Mouse (Mus musculus): ENCODE data around the gene Htr1d. TPM values are rescaled to one million over a fixed set of nuclear protein-coding genes. Genes with fewer than 3 reads are reported as not detected.

Htr1d gene
- 0.75 and 1.4 TPM in 2 replicates for polyA plus RNA-seq (2015; fragmentation: Nextera tagmentation; extraction: Ambion mirVana)

DNA sequence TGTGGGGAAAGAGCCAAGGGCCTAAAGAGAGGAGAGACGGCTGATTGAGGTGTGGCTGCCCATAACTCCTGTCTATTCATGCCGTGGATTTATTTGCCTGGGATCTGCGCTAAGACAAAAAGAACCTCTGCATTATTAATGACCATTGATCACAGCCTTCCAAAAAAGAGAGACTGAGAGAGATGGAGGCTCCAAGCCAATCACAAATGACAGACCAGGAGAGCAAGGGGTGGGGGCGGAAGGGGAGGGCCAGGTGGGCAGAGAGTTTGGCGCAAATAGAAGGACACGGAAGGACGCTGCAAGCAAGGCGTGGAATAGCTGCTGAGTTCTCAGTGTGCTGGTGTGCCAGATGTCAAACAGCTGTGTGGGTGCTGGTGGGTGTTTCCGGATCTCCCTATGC, at the start of gene Htr1d:
Gene Htr1d, plus strand, starts transcription at position 301 of the 400 bp plus-strand sequence.
- peak within 1 kb of the TSS; percentile 67 for H3K9ac ChIP-seq
- no peak within 1 kb of the TSS for H3K27ac ChIP-seq (replicated peaks)
- peak within 1 kb of the TSS; percentile 45 for H3K4me3 ChIP-seq
- H3K4me1 ChIP-seq (replicated peaks) = peaks cover 29% of the 10 kb centered on the region
- no peak for ATAC-seq (ENCODE audit: low read depth)
- peaks cover 68% of the 10 kb centered on the region for H3K27me3 ChIP-seq
- H3K36me3 ChIP-seq = no peaks in the 10 kb centered on the region
- peak within 1 kb of the TSS; percentile 81 for H3K4me2 ChIP-seq
- 53% methylated on average over 9 of the region's 9 CpGs for WGBS
- H3K9me3 ChIP-seq = no peaks in the 10 kb centered on the region

- Histone ChIP-seq H3K27me3 (no peaks in the 10 kb centered on the region), H3K27ac (replicated peaks) (no peak overlapping the region), H3K4me2 (no peak overlapping the region), H3K4me3 (no peak overlapping the region), H3K9me3 (no peaks in the 10 kb centered on the region), H3K9ac (no peak overlapping the region), H3K4me1 (replicated peaks) (peaks cover 13% of the 10 kb centered on the region), H3K36me3 (no peaks in the 10 kb centered on the region)
- no peak for ATAC-seq (ENCODE audit: low read depth)
- 77% methylated on average over 5 of the region's 5 CpGs for WGBS
Observed at GRCm38 (mm10) chr4:136377001-136377400, 46.3 kb upstream of the Htr1d start.

DNA sequence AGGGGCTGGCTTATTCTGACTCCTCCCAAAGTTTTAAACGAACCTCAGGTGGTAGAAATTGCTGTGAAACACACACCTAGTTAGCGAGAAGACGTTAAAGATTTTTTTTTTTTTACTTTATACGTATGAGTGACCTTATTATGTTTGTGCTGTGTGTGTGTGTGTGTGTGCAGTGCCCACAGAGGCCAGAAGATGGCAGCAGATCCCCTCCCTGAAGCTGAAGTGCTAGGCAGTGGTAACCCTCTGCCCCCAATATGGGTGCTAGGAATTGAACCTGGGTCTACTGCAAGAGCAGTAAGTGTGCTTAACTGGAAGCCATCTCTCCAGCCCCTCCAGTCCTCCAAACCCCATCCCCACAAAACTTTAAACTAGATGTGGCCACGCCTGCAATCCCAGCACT, 40.3 kb upstream of the Htr1d start:
- no peak overlapping the region for H3K4me2 ChIP-seq
- WGBS = 90% methylated on average over 5 of the region's 5 CpGs
- H3K9me3 ChIP-seq = no peaks in the 10 kb centered on the region
- no peaks in the 10 kb centered on the region for H3K4me1 ChIP-seq (replicated peaks)
- no peak overlapping the region for H3K27ac ChIP-seq (replicated peaks)
- no peaks in the 10 kb centered on the region for H3K36me3 ChIP-seq
- H3K27me3 ChIP-seq = no peaks in the 10 kb centered on the region
- ATAC-seq (ENCODE audit: low read depth) = no peak
- H3K9ac ChIP-seq = no peak overlapping the region
- no peak overlapping the region for H3K4me3 ChIP-seq

GRCm38 (mm10) chr4:136383839-136384238, 39.5 kb upstream of the Htr1d start:
- Histone ChIP-seq H3K4me3 (no peak overlapping the region), H3K4me1 (replicated peaks) (no peaks in the 10 kb centered on the region), H3K4me2 (no peak overlapping the region), H3K9ac (no peak overlapping the region), H3K27ac (replicated peaks) (no peak overlapping the region), H3K36me3 (no peaks in the 10 kb centered on the region), H3K27me3 (no peaks in the 10 kb centered on the region), H3K9me3 (no peaks in the 10 kb centered on the region)
- ATAC-seq (ENCODE audit: low read depth) = no peak
- WGBS = 88% methylated on average over 6 of the region's 6 CpGs

GRCm38 (mm10) chr4:136387261-136387660, 36.1 kb upstream of the Htr1d start:
- Histone ChIP-seq H3K9ac (no peak overlapping the region), H3K36me3 (no peaks in the 10 kb centered on the region), H3K4me1 (replicated peaks) (no peaks in the 10 kb centered on the region), H3K4me2 (no peak overlapping the region), H3K27ac (replicated peaks) (0 out of 2 replicates have a peak overlapping the region, but pooled peaks have one; percentile 46), H3K4me3 (no peak overlapping the region), H3K9me3 (no peaks in the 10 kb centered on the region), H3K27me3 (no peaks in the 10 kb centered on the region)
- 59% methylated on average over 11 of the region's 11 CpGs for WGBS
- no peak for ATAC-seq (ENCODE audit: low read depth)

- Histone ChIP-seq H3K9ac (no peak overlapping the region), H3K4me2 (no peak overlapping the region), H3K36me3 (no peaks in the 10 kb centered on the region), H3K27ac (replicated peaks) (no peak overlapping the region), H3K9me3 (no peaks in the 10 kb centered on the region), H3K4me3 (no peak overlapping the region), H3K27me3 (no peaks in the 10 kb centered on the region), H3K4me1 (replicated peaks) (no peaks in the 10 kb centered on the region)
- WGBS = 87% methylated on average over 10 of the region's 10 CpGs
- ATAC-seq (ENCODE audit: low read depth) = no peak
Observed at GRCm38 (mm10) chr4:136401806-136402205, 21.5 kb upstream of the Htr1d start.

DNA sequence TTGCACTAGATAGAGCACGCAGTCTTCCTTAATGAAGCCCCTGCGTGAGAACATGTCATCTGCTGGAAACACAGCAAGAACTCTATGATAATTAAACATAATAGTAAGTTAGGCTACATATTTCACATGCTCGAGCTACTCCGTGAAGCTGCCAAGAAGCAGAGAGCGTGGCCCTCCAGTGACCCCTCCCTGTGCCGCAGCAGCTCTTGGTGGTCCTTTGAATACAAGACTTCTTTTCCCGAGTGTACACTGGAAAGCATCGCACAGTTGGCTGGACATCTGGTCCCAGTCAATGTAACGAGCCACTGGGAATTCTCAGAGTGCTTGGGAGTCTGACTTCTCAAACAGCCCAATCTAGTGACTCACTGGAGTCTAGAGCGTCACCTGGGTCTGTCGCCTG, 15.5 kb upstream of the Htr1d start:
- no peak overlapping the region for H3K4me3 ChIP-seq
- H3K4me1 ChIP-seq (replicated peaks) = peaks cover 17% of the 10 kb centered on the region
- no peak for ATAC-seq (ENCODE audit: low read depth)
- no peaks in the 10 kb centered on the region for H3K27me3 ChIP-seq
- no peak overlapping the region for H3K27ac ChIP-seq (replicated peaks)
- 56% methylated on average over 11 of the region's 11 CpGs for WGBS
- H3K9ac ChIP-seq = no peak overlapping the region
- no peak overlapping the region for H3K4me2 ChIP-seq
- no peaks in the 10 kb centered on the region for H3K36me3 ChIP-seq
- H3K9me3 ChIP-seq = no peaks in the 10 kb centered on the region

- ATAC-seq (ENCODE audit: low read depth) = peak; percentile 77; the same call in 1 of the 2 replicates
- Histone ChIP-seq H3K9ac (no peak overlapping the region), H3K4me2 (no peak overlapping the region), H3K36me3 (no peaks in the 10 kb centered on the region), H3K27me3 (no peaks in the 10 kb centered on the region), H3K27ac (replicated peaks) (peak overlapping the region; percentile 77), H3K4me3 (no peak overlapping the region), H3K9me3 (no peaks in the 10 kb centered on the region), H3K4me1 (replicated peaks) (peaks cover 16% of the 10 kb centered on the region)
- WGBS = 52% methylated on average over 10 of the region's 10 CpGs
Observed at GRCm38 (mm10) chr4:136411995-136412765, 11.1 kb upstream of the Htr1d start.

- Histone ChIP-seq H3K4me3 (no peak overlapping the region), H3K27ac (replicated peaks) (no peak overlapping the region), H3K4me2 (no peak overlapping the region), H3K36me3 (no peaks in the 10 kb centered on the region), H3K4me1 (replicated peaks) (peaks cover 16% of the 10 kb centered on the region), H3K9ac (no peak overlapping the region), H3K27me3 (0 out of 2 replicates have a peak, but pooled peaks cover 11% of the 10 kb centered on the region), H3K9me3 (no peaks in the 10 kb centered on the region)
- ATAC-seq (ENCODE audit: low read depth) = no peak
- WGBS = 84% methylated on average over 9 of the region's 9 CpGs
Observed at GRCm38 (mm10) chr4:136415477-136415876, 7.8 kb upstream of the Htr1d start.

DNA sequence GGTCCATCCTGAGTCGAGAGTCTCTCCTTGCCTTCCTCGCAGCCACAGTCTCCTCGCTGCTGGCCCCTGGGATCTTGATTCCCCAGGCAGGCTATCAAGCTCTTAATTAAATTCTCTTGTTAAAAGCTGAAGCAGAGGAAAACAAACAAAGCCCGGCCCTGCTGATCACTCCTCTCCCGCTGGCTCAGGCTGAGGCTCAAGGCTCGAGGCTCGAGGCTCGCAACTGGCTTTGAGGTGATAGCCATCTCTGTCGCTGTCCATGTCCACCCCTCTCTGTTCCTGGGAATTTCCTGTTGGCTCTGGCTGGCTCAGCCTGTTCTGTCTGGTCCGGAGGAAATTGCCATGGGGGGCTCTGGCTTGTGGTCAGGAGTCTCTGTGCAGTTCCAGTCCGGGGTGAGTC, 4.4 kb upstream of the Htr1d start:
- peaks cover 37% of the 10 kb centered on the region for H3K27me3 ChIP-seq
- no peaks in the 10 kb centered on the region for H3K9me3 ChIP-seq
- H3K4me3 ChIP-seq = no peak overlapping the region
- no peak for ATAC-seq (ENCODE audit: low read depth)
- WGBS = 22% methylated on average over 11 of the region's 11 CpGs
- no peaks in the 10 kb centered on the region for H3K36me3 ChIP-seq
- H3K4me2 ChIP-seq = no peak overlapping the region
- no peak overlapping the region for H3K27ac ChIP-seq (replicated peaks)
- H3K4me1 ChIP-seq (replicated peaks) = peaks cover 18% of the 10 kb centered on the region
- H3K9ac ChIP-seq = no peak overlapping the region

- no peak overlapping the region for H3K9ac ChIP-seq
- no peak for ATAC-seq (ENCODE audit: low read depth)
Observed at GRCm38 (mm10) chr4:136419386-136419785, 3.9 kb upstream of the Htr1d start.

GRCm38 (mm10) chr4:136424120-136424999, 1.0 kb downstream of the Htr1d start:
- Histone ChIP-seq H3K27ac (replicated peaks) (no peak overlapping the region), H3K27me3 (peaks cover 62% of the 10 kb centered on the region), H3K9me3 (no peaks in the 10 kb centered on the region), H3K4me1 (replicated peaks) (peaks cover 21% of the 10 kb centered on the region), H3K36me3 (no peaks in the 10 kb centered on the region), H3K9ac (peak overlapping the region; percentile 67), H3K4me3 (peak overlapping the region; percentile 45), H3K4me2 (peak overlapping the region; percentile 81)
- 2% methylated on average over 69 of the region's 70 CpGs for WGBS
- peak; percentile 44 for ATAC-seq (ENCODE audit: low read depth)

More at GRCm38 (mm10) chr4:136419386-136419785, 3.9 kb upstream of the Htr1d start:
- H3K4me1 ChIP-seq (replicated peaks) = peaks cover 22% of the 10 kb centered on the region
- no peaks in the 10 kb centered on the region for H3K36me3 ChIP-seq
- H3K4me3 ChIP-seq = no peak overlapping the region
- no peak overlapping the region for H3K4me2 ChIP-seq
- no peaks in the 10 kb centered on the region for H3K9me3 ChIP-seq
- H3K27ac ChIP-seq (replicated peaks) = no peak overlapping the region
- WGBS = 74% methylated on average over 6 of the region's 6 CpGs
- H3K27me3 ChIP-seq = peaks cover 41% of the 10 kb centered on the region
